Mouse (Mus musculus) skeletal muscle tissue, adult 2 months (tissue): ENCODE data around the gene Chd4.

Experiments
- DNase-seq: peaks from one replicate; pipeline ENCODE4 v3.0.0-alpha.2; 2012; ENCODE audit warnings: low read depth, low spot score

Gene Chd4

GRCm38 (mm10) chr6:125139747-125140146 lies 44.0 kb downstream of the Chd4 start:
- no peak for DNase-seq

GRCm38 (mm10) chr6:125142436-125142835 lies 46.7 kb downstream of the Chd4 start:
- DNase-seq, result no peak

- no peak for DNase-seq
Observed at GRCm38 (mm10) chr6:125143128-125143527, 47.3 kb downstream of the Chd4 start.

GRCm38 (mm10) chr6:125143904-125144303 lies 48.1 kb downstream of the Chd4 start:
- DNase-seq, result no peak

GRCm38 (mm10) chr6:125145001-125145400 lies 49.2 kb downstream of the Chd4 start, which contains the start of gene Iffo1:
Gene Iffo1, plus strand, starts transcription at chr6:125145241.
- DNase-seq, result peak; percentile 93

- DNase-seq, result no peak
Observed at GRCm38 (mm10) chr6:125145479-125145951, 49.7 kb downstream of the Chd4 start.

GRCm38 (mm10) chr6:125146148-125146547 lies 50.4 kb downstream of the Chd4 start:
- no peak for DNase-seq

GRCm38 (mm10) chr6:125146797-125147196 lies 51.0 kb downstream of the Chd4 start:
- DNase-seq, result peak; percentile 69

GRCm38 (mm10) chr6:125147329-125147728 lies 51.5 kb downstream of the Chd4 start:
- no peak for DNase-seq

- peak; percentile 88 for DNase-seq
Observed at GRCm38 (mm10) chr6:125148251-125148925, 52.6 kb downstream of the Chd4 start.

- DNase-seq, result peak; percentile 87
Observed at GRCm38 (mm10) chr6:125148926-125149568, 53.3 kb downstream of the Chd4 start.

GRCm38 (mm10) chr6:125149569-125149950 lies 53.8 kb downstream of the Chd4 start:
- no peak for DNase-seq

GRCm38 (mm10) chr6:125152212-125153017 lies 56.6 kb downstream of the Chd4 start:
- DNase-seq, result peak; percentile 75

GRCm38 (mm10) chr6:125153018-125153389 lies 57.2 kb downstream of the Chd4 start:
- DNase-seq, result no peak

GRCm38 (mm10) chr6:125153682-125154081 lies 57.9 kb downstream of the Chd4 start:
- DNase-seq, result no peak

- no peak for DNase-seq
Observed at GRCm38 (mm10) chr6:125154550-125154949, 58.8 kb downstream of the Chd4 start.

- no peak for DNase-seq
Observed at GRCm38 (mm10) chr6:125155262-125155661, 59.5 kb downstream of the Chd4 start.

- no peak for DNase-seq
Observed at GRCm38 (mm10) chr6:125156491-125156890, 60.7 kb downstream of the Chd4 start.

GRCm38 (mm10) chr6:125156903-125157614 lies 61.3 kb downstream of the Chd4 start:
- no peak for DNase-seq

- no peak for DNase-seq
Observed at GRCm38 (mm10) chr6:125158944-125159492, 63.2 kb downstream of the Chd4 start.

- DNase-seq, result no peak
Observed at GRCm38 (mm10) chr6:125159773-125160557, 64.2 kb downstream of the Chd4 start.
